Mouse (Mus musculus) limb, embryonic 10.5 days (tissue): ENCODE results near the gene Haus5. TPM values are rescaled to one million over a fixed set of nuclear protein-coding genes. Genes with fewer than 3 reads are reported as not detected.

Experiments used
- DNase-seq: peaks from one replicate; pipeline ENCODE4 v3.0.0-alpha.2; 2017; ENCODE audit warnings: low spot score
- H3K27ac ChIP-seq: fragments of 300-500 bp; sonication (generic); 2 replicates; pipeline ENCODE4 v1.5.1; 2016; ENCODE audit warnings: mild to moderate bottlenecking
- H3K27me3 ChIP-seq: fragments of 300-500 bp; sonication (generic); 2 replicates; pipeline ENCODE4 v1.6.1; 2016; ENCODE audit warnings: low read depth, mild to moderate bottlenecking; ENCODE audit not compliant: poor library complexity, severe bottlenecking
- H3K36me3 ChIP-seq: fragments of 300-500 bp; sonication (generic); 2 replicates; pipeline ENCODE4 v1.6.1; 2016; ENCODE audit warnings: mild to moderate bottlenecking, moderate library complexity
- H3K4me1 ChIP-seq: fragments of 300-500 bp; sonication (generic); 2 replicates; pipeline ENCODE4 v1.6.1; 2016
- H3K4me3 ChIP-seq: fragments of 300-500 bp; sonication (generic); 2 replicates; pipeline ENCODE4 v1.5.1; 2016; ENCODE audit warnings: mild to moderate bottlenecking, moderate library complexity
- H3K9me3 ChIP-seq: fragments of 300-500 bp; sonication (generic); replicated peaks from 2 replicates; pipeline ENCODE4 v1.6.1; 2016; ENCODE audit warnings: mild to moderate bottlenecking
- WGBS: fragments of 180-500 bp; shearing (Covaris S2); methylation state at CpG from one replicate; pipeline ENCODE4 v1.1.7; 2016; 5-methylcytosine and 5-hydroxymethylcytosine counted together
- polyA plus RNA-seq: library from polyadenylated mRNA; unstranded; fragments of >200 nt; fragmentation: Nextera tagmentation; extraction: Ambion mirVana; gene quantifications from 2 replicates; pipeline ENCODE4 v1.2.1, GENCODE M21; 2016

Haus5 gene
- polyA plus RNA-seq, 1 experiment from 2014 or later: 84.1 TPM

DNA sequence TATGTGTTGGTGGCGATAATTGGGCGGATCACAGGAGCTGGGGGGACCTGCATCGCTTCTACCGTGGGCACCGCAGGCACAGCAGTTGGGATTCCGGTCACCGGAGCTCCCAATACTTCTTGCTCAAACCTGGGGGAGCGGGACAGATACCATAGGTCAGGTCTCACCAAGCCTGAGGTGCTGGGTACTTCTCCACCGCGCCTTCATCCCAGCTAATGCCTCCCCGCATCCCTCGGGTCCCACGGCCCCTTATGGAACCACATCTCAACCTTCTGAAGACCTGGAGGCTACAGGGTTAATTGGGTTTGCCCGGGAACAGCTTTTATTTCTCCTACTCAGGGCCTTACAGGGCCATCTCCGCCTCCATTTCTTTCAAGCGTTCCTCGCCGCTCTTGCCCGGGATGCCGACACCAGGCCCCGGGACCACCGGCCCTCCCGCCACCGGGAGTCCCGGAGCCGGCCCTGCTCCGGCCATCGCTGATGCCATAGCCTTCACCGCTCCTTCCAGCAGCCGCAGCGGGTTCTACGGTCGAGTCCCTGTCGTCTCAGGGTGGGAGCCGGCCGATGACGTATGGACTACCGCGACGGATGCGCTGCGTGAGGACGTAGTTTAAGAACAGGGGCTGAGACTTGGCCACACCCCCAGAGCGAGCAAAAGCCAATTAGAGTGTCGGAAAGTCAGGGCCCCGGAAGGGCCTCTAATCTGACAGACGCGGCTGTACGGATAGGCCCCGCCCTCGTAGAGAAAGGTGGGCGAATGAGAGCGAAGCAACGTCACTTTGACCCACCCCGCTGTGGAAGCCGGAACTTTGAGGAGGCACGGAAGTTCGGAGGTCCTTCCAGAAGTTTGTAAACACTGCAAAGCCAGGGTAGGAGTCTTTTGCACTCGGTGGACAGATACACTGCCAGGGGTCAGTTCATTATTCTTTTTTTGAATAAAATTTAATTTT lies 14.9 kb downstream of the Haus5 start, which contains the start of gene Rbm42:
Gene Rbm42 (minus strand): TSS at position 727 of the 950 bp plus-strand sequence.
- no peaks in the 10 kb centered on the region for H3K9me3 ChIP-seq
- H3K4me1 ChIP-seq: peaks cover 6% of the 10 kb centered on the region
- peak; percentile 96 for DNase-seq
- 2% methylated on average over 59 of the region's 59 CpGs for WGBS
- H3K4me3 ChIP-seq: peak within 1 kb of the TSS; percentile 84
- H3K27me3 ChIP-seq: no peaks in the 10 kb centered on the region
- H3K36me3 ChIP-seq: peaks cover 71% of the 10 kb centered on the region
- H3K27ac ChIP-seq: peak within 1 kb of the TSS; percentile 86

- Histone ChIP-seq H3K4me1 (peaks cover 39% of the 10 kb centered on the region), H3K36me3 (peaks cover 43% of the 10 kb centered on the region), H3K27me3 (peaks cover 26% of the 10 kb centered on the region), H3K4me3 (0 out of 2 replicates have a peak overlapping the region, but pooled peaks have one; percentile 1), H3K27ac (peak overlapping the region; percentile 67), H3K9me3 (no peaks in the 10 kb centered on the region)
- WGBS: 20% methylated on average over 4 of the region's 4 CpGs
- DNase-seq: no peak
Measured at GRCm38 (mm10) chr7:30639083-30639482, 25.7 kb downstream of the Haus5 start.

DNA sequence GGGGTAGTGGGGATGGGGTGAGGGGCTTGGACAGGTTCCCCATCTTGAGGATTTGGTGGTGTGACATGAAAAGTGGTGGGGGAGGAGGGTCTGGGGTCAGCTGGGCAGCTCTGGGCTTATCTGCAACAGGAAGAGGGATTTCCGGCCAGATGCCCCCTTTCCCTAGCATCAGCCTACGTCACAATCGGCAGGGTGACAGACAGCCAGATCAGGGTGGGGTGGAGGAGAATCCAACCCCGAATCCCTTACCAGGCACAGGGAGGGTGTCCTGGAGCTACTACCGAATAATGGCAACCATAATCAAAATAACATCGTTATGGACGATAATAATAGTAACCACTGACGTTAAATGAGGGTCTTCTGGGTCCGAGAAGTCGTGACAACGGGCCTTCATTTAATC lies 28.4 kb downstream of the Haus5 start:
- Histone ChIP-seq H3K27ac (peak overlapping the region; percentile 21; the same call in 1 of the 2 replicates), H3K9me3 (no peaks in the 10 kb centered on the region), H3K4me3 (peak overlapping the region; percentile 45), H3K4me1 (peaks cover 47% of the 10 kb centered on the region), H3K27me3 (peaks cover 53% of the 10 kb centered on the region), H3K36me3 (peaks cover 16% of the 10 kb centered on the region)
- DNase-seq: no peak
- WGBS: 23% methylated on average over 11 of the region's 11 CpGs

DNA sequence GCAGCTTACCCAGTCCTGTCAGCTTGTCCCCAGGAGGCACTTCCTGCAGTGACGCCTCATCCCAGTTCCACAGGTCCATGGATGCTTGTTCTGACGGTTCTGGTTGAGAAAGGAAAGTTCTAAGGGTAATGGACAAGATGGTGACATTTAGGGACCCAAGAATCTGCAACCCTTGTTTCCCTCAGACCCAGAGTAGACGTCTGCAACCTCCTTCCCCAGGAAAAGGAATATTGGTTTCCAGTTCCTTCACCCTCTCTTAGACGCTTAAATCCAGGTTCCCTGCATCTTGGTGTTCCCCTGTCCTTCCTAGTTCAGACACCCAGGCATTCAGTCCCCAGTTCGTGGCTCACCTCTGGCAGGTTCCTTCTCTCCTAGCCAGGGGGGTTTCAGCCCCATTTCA lies 29.0 kb downstream of the Haus5 start, which contains the start of gene Etv2:
Gene Etv2 (minus strand): TSS at position 101 of the 400 bp plus-strand sequence.
- 5% methylated on average over 5 of the region's 5 CpGs for WGBS
- Histone ChIP-seq H3K27ac (peak within 1 kb of the TSS; percentile 61), H3K4me3 (peak within 1 kb of the TSS; percentile 45), H3K4me1 (peaks cover 47% of the 10 kb centered on the region), H3K27me3 (peaks cover 55% of the 10 kb centered on the region), H3K9me3 (no peaks in the 10 kb centered on the region), H3K36me3 (peaks cover 10% of the 10 kb centered on the region)
- DNase-seq: no peak

DNA sequence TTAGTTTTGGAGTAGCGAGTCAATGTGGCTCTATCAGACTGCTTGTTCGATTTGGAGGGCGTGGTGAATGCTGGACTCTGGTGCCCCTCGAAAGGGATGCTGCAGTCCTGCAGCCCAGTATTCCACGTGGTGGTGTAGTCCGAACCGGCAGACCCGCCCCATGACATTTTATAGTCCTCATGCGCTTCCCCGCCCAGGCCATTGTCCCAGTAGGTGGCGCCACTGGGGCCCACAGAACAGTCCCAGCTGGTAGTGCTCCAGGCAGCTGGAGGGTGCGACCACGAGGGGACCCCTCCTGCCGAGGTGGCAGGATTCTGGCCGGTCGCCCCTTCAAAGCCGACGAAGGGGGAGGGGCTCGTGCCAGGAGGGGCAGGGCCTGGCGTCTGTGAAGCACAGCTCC lies 30.2 kb downstream of the Haus5 start:
- peak overlapping the region; percentile 61 for H3K27ac ChIP-seq
- no peaks in the 10 kb centered on the region for H3K36me3 ChIP-seq
- no peaks in the 10 kb centered on the region for H3K9me3 ChIP-seq
- H3K27me3 ChIP-seq: peaks cover 55% of the 10 kb centered on the region
- WGBS: 1% methylated on average over 20 of the region's 20 CpGs
- DNase-seq: peak; percentile 85
- H3K4me3 ChIP-seq: peak overlapping the region; percentile 45
- H3K4me1 ChIP-seq: peaks cover 46% of the 10 kb centered on the region

GRCm38 (mm10) chr7:30633762-30634412 lies 30.9 kb downstream of the Haus5 start:
- Histone ChIP-seq H3K4me3 (peak overlapping the region; percentile 45), H3K4me1 (peaks cover 39% of the 10 kb centered on the region), H3K27ac (no peak overlapping the region), H3K36me3 (no peaks in the 10 kb centered on the region), H3K27me3 (peaks cover 55% of the 10 kb centered on the region), H3K9me3 (no peaks in the 10 kb centered on the region)
- WGBS: 4% methylated on average over 27 of the region's 27 CpGs
- peak; percentile 57 for DNase-seq

DNA sequence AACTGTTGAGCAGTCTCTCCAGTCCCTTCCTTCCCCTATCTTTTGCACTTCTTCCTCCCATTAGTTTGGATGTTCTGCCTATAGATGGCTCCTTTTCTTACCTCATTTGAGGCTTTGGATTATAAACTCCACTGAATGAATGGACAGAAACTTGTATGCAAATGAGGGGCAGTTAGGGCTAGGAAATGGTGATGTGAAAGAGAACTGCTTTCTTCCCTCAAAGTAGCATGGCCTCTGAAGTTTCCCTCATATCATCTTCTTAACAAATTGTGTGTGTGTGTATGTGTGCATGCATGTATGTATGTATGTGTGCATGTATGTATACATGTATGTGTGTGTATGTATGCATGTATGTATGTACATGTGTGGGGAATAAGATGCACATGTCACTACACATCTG lies 35.8 kb downstream of the Haus5 start:
- no peak overlapping the region for H3K4me3 ChIP-seq
- H3K36me3 ChIP-seq: peaks cover 8% of the 10 kb centered on the region
- no peak for DNase-seq
- no peaks in the 10 kb centered on the region for H3K9me3 ChIP-seq
- no peak overlapping the region for H3K27ac ChIP-seq
- H3K27me3 ChIP-seq: peaks cover 28% of the 10 kb centered on the region
- peaks cover 16% of the 10 kb centered on the region for H3K4me1 ChIP-seq

- Histone ChIP-seq H3K4me3 (no peak overlapping the region), H3K9me3 (no peaks in the 10 kb centered on the region), H3K27ac (no peak overlapping the region), H3K4me1 (peaks cover 9% of the 10 kb centered on the region), H3K36me3 (peaks cover 31% of the 10 kb centered on the region), H3K27me3 (peaks cover 5% of the 10 kb centered on the region)
- WGBS: 86% methylated on average over 5 of the region's 5 CpGs
- no peak for DNase-seq
Measured at GRCm38 (mm10) chr7:30626647-30627046, 38.1 kb downstream of the Haus5 start.

DNA sequence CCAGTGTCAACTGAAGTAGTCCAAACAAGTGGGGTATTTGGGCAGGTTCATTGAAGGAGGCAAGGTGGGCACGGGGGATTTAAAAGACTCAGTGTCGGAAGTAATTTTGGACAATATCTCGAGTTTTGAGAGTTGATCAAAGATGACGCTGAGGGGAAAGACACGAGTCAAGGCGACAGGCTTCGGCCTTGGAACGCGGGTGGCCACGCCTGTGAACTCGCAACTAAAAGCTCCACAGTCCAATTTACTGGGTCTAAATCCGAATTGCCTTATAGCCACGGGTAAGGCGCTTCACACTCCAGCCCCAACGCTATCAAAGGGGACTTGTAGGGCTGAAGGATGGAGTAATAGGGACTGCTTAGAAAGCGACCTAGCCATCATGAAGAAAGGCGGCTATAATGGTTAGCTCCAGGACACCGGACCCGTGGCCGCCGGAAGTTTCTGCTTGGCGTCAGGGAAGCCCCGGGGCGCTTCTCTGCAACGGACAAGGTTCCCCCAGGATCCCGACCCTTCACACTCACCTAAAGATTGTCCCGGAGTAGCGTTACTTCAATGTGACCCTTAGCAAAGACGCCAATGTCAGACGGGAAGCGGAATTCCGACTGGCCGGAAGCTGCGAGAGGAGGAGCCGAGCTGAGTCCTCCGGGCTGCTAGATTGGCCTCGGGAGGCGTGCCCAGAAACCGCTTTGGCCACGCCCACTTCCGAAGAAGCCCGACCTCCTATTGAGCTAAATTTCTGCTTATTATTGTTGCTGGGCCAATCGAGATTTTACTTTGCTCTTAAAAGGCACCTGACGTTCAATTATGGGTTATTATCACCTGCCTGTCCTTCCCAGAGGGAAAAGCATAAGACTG lies 39.0 kb downstream of the Haus5 start, which contains the start of gene Cox6b1:
Gene Cox6b1 (minus strand): TSS at position 622 of the 855 bp plus-strand sequence.
- Histone ChIP-seq H3K4me1 (peaks cover 9% of the 10 kb centered on the region), H3K9me3 (no peaks in the 10 kb centered on the region), H3K27ac (peak within 1 kb of the TSS; percentile 87), H3K36me3 (peaks cover 39% of the 10 kb centered on the region), H3K27me3 (no peaks in the 10 kb centered on the region), H3K4me3 (peak within 1 kb of the TSS; percentile 77)
- WGBS: 3% methylated on average over 44 of the region's 44 CpGs
- DNase-seq: peak; percentile 90

DNA sequence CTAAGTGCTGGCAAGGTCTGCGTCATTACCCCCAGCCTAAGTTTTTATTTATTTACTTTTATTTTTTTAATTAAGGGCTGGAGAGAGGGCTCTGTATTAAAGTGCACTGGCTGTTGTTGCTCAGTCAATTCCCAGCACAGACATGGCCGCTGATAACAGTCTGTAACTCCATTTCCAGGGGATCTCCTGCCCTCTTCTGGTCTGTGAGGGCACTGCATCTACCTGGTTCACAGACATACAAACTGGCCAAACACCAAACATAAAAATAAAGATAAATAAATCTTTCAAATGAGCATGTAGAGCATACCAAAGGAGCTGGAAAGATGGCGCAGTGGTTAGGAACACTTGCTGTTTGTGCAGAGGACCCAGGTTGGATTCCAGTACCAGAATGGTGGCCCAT lies 45.6 kb downstream of the Haus5 start:
- Histone ChIP-seq H3K36me3 (peaks cover 87% of the 10 kb centered on the region), H3K9me3 (no peaks in the 10 kb centered on the region), H3K27ac (no peak overlapping the region), H3K4me3 (no peak overlapping the region), H3K27me3 (no peaks in the 10 kb centered on the region), H3K4me1 (no peaks in the 10 kb centered on the region)
- WGBS: 88% methylated on average over 3 of the region's 3 CpGs
- DNase-seq: no peak

- 96% methylated on average over 9 of the region's 9 CpGs for WGBS
- H3K27ac ChIP-seq: no peak overlapping the region
- H3K4me1 ChIP-seq: no peaks in the 10 kb centered on the region
- H3K4me3 ChIP-seq: no peak overlapping the region
- H3K9me3 ChIP-seq: no peaks in the 10 kb centered on the region
- no peak for DNase-seq
- H3K36me3 ChIP-seq: peaks cover 82% of the 10 kb centered on the region
- H3K27me3 ChIP-seq: no peaks in the 10 kb centered on the region
Measured at GRCm38 (mm10) chr7:30618658-30619057, 46.1 kb downstream of the Haus5 start.

- Histone ChIP-seq H3K27me3 (no peaks in the 10 kb centered on the region), H3K36me3 (peaks cover 51% of the 10 kb centered on the region), H3K27ac (no peak overlapping the region), H3K4me3 (no peak overlapping the region), H3K4me1 (peaks cover 15% of the 10 kb centered on the region), H3K9me3 (no peaks in the 10 kb centered on the region)
- WGBS: 64% methylated on average over 5 of the region's 5 CpGs
- no peak for DNase-seq
Measured at GRCm38 (mm10) chr7:30615049-30615760, 49.6 kb downstream of the Haus5 start.
